Mouse (Mus musculus): Measurements from ENCODE around the gene 2610008E11Rik. TPM values are rescaled to one million over a fixed set of nuclear protein-coding genes. Genes with fewer than 3 reads are reported as not detected.

2610008E11Rik gene
- polyA plus RNA-seq, 1 experiment from 2014 or later: 37.2 TPM

GRCm38 (mm10) chr10:79028441-79028840 lies 69.0 kb downstream of the 2610008E11Rik start, which contains the start of gene Olfr57:
Gene Olfr57 (plus strand): TSS chr10:79028741.
- DNase-seq (ENCODE audit: low spot score): no peak
- H3K27ac ChIP-seq: no peak within 1 kb of the TSS

More at GRCm38 (mm10) chr10:79028441-79028840, 69.0 kb downstream of the 2610008E11Rik start, which contains the start of gene Olfr57:
- no peaks in the 10 kb centered on the region for H3K4me1 ChIP-seq
- H3K36me3 ChIP-seq: no peaks in the 10 kb centered on the region
- no peaks in the 10 kb centered on the region for H3K9me3 ChIP-seq (replicated peaks)
- H3K4me3 ChIP-seq: no peak within 1 kb of the TSS
- no peaks in the 10 kb centered on the region for H3K27me3 ChIP-seq (ENCODE audit: low read depth, poor library complexity, severe bottlenecking)

Other genes with a start within 250 kb of the 2610008E11Rik start
- not detected in 2 replicates for gene Olfr1356, start 245.4 kb downstream of the 2610008E11Rik start, polyA plus RNA-seq (2016; fragmentation: Nextera tagmentation; extraction: Ambion mirVana)
- not detected in 2 replicates for gene Olfr1355, start 222.1 kb downstream of the 2610008E11Rik start, polyA plus RNA-seq (2016; fragmentation: Nextera tagmentation; extraction: Ambion mirVana)
- not detected in 2 replicates for gene Olfr1354, start 184.4 kb downstream of the 2610008E11Rik start, polyA plus RNA-seq (2016; fragmentation: Nextera tagmentation; extraction: Ambion mirVana)
- gene Olfr8, start 147.0 kb downstream of the 2610008E11Rik start, polyA plus RNA-seq (2016; fragmentation: Nextera tagmentation; extraction: Ambion mirVana): not detected in 2 replicates
- gene Olfr1353, start 134.3 kb downstream of the 2610008E11Rik start, polyA plus RNA-seq (2016; fragmentation: Nextera tagmentation; extraction: Ambion mirVana): not detected in 2 replicates
- not detected in 2 replicates for gene Olfr1352, start 116.5 kb downstream of the 2610008E11Rik start, polyA plus RNA-seq (2016; fragmentation: Nextera tagmentation; extraction: Ambion mirVana)
- not detected in 2 replicates for gene Olfr1351, start 85.1 kb downstream of the 2610008E11Rik start, polyA plus RNA-seq (2016; fragmentation: Nextera tagmentation; extraction: Ambion mirVana)
- 0.14 TPM in 1 of 2 replicates, not detected in the other for gene Olfr57, start 68.9 kb downstream of the 2610008E11Rik start, polyA plus RNA-seq (2016; fragmentation: Nextera tagmentation; extraction: Ambion mirVana)
- gene Vmn2r80, start 51.2 kb upstream of the 2610008E11Rik start, polyA plus RNA-seq (2016; fragmentation: Nextera tagmentation; extraction: Ambion mirVana): not detected in 2 replicates
- gene Vmn2r81, start 150.1 kb upstream of the 2610008E11Rik start, polyA plus RNA-seq (2016; fragmentation: Nextera tagmentation; extraction: Ambion mirVana): not detected in 2 replicates

All from limb, embryonic 10.5 days (tissue).